Mouse (Mus musculus) cortical plate, adult 2 months (tissue): Measurements from ENCODE around the gene Magi1.

Source experiments
- CTCF ChIP-seq: fragments of 200-500 bp; IDR thresholded peaks from 2 replicates; pipeline ENCODE4 v1.5.1; 2011; ENCODE audit warnings: mild to moderate bottlenecking, control low read depth, low read length; ENCODE audit not compliant: insufficient read depth; ENCODE audit errors: extremely low read depth
- POLR2A ChIP-seq: fragments of 200-500 bp; IDR thresholded peaks from 2 replicates; pipeline ENCODE4 v1.6.1; 2011; ENCODE audit warnings: mild to moderate bottlenecking, low read length, control low read depth; ENCODE audit not compliant: insufficient read depth; ENCODE audit errors: extremely low read depth

- TF ChIP-seq CTCF, result no peak
- TF ChIP-seq POLR2A, result no peak
Measured at GRCm38 (mm10) chr6:93923972-93924371, 359.7 kb downstream of the Magi1 start.
